Mouse (Mus musculus) brain, embryonic 14.5 days (tissue): ENCODE measurements at regions not wholly inside any gene's neighbourhood (a gene's known extent, or its start where the extent isn't known, plus 50 kb on each side); places are given as distances from the start of the nearest gene placed in this dataset.

ENCODE experiments used
- DNase-seq: peaks from one replicate; pipeline ENCODE4 v3.0.0-alpha.2; 2011; ENCODE audit warnings: low read depth
- CTCF ChIP-seq: fragments of 200-500 bp; IDR thresholded peaks from 2 replicates; pipeline ENCODE4 v1.5.1; 2012; ENCODE audit warnings: inconsistent platforms, mild to moderate bottlenecking, moderate library complexity, borderline replicate concordance; ENCODE audit not compliant: insufficient read depth, insufficient read length; ENCODE audit errors: extremely low read depth
- POLR2A ChIP-seq: fragments of 200-500 bp; IDR thresholded peaks from 2 replicates; pipeline ENCODE4 v1.6.1; 2012; ENCODE audit warnings: mild to moderate bottlenecking, inconsistent platforms, borderline replicate concordance; ENCODE audit not compliant: poor library complexity, insufficient read depth, insufficient read length, severe bottlenecking; ENCODE audit errors: extremely low read depth

GRCm38 (mm10) chr5:76413886-76414285 lies 50.3 kb upstream of the Nmu start:
- no peak for TF ChIP-seq POLR2A
- TF ChIP-seq CTCF: no peak
- DNase-seq: peak; percentile 56

GRCm38 (mm10) chr5:76416256-76416655 lies 52.7 kb upstream of the Nmu start:
- DNase-seq: no peak
- no peak for TF ChIP-seq POLR2A
- no peak for TF ChIP-seq CTCF

GRCm38 (mm10) chr5:76417137-76417536 lies 53.5 kb upstream of the Nmu start:
- no peak for DNase-seq
- TF ChIP-seq CTCF (no peak), POLR2A (no peak)

- no peak for DNase-seq
- TF ChIP-seq CTCF (no peak), POLR2A (no peak)
Observed at GRCm38 (mm10) chr5:76418901-76419823, 55.6 kb upstream of the Nmu start.

- TF ChIP-seq POLR2A (no peak), CTCF (no peak)
- DNase-seq: no peak
Observed at GRCm38 (mm10) chr5:76419841-76420240, 56.3 kb upstream of the Nmu start.

- TF ChIP-seq CTCF: no peak
- DNase-seq: no peak
Observed at GRCm38 (mm10) chr5:76420606-76421005, 57.0 kb upstream of the Nmu start.

GRCm38 (mm10) chr5:76423593-76423992 lies 60.0 kb upstream of the Nmu start:
- TF ChIP-seq CTCF (no peak), POLR2A (no peak)
- no peak for DNase-seq

GRCm38 (mm10) chr5:76425680-76426079 lies 58.2 kb upstream of the Gm7271 start:
- no peak for TF ChIP-seq CTCF
- no peak for TF ChIP-seq POLR2A
- DNase-seq: no peak

- DNase-seq: no peak
- no peak for TF ChIP-seq POLR2A
- TF ChIP-seq CTCF: no peak
Observed at GRCm38 (mm10) chr5:76427581-76427980, 56.3 kb upstream of the Gm7271 start.

GRCm38 (mm10) chr5:76429441-76429840 lies 54.4 kb upstream of the Gm7271 start:
- TF ChIP-seq POLR2A (no peak), CTCF (no peak)
- DNase-seq: peak; percentile 34

GRCm38 (mm10) chr5:76433623-76434022 lies 50.2 kb upstream of the Gm7271 start:
- TF ChIP-seq CTCF: no peak
- no peak for TF ChIP-seq POLR2A
- DNase-seq: no peak
